Mouse (Mus musculus) heart, postnatal 0 days (tissue): Measurements from ENCODE around the gene Npr1. TPM values are rescaled to one million over a fixed set of nuclear protein-coding genes. Genes with fewer than 3 reads are reported as not detected.
A peak's percentile ranks its signal among the peaks of the same experiment; 100 is the strongest.

Experiments used
- ATAC-seq: fragments of 200-750 bp; cut with Nextera tagmentation; 2 replicates; pipeline ENCODE4 v1.8.0; 2017; ENCODE audit warnings: low read depth, moderate number of reproducible peaks, moderate library complexity; ENCODE audit not compliant: insufficient read depth
- DNase-seq: peaks from one replicate; pipeline ENCODE4 v3.0.0-alpha.2; 2016; ENCODE audit warnings: low spot score
- H3K27ac ChIP-seq: fragments of 300-500 bp; sonication (generic); 2 replicates; pipeline ENCODE4 v1.5.1; 2014; ENCODE audit warnings: low read depth, mild to moderate bottlenecking
- H3K27me3 ChIP-seq: fragments of 300-500 bp; sonication (generic); 2 replicates; pipeline ENCODE4 v1.6.1; 2014; ENCODE audit warnings: low read length, mixed read lengths; ENCODE audit not compliant: control insufficient read depth, insufficient read depth
- H3K36me3 ChIP-seq: fragments of 300-500 bp; sonication (generic); replicated peaks from 2 replicates; pipeline ENCODE4 v1.6.1; 2014; ENCODE audit warnings: low read length, mixed read lengths; ENCODE audit not compliant: control insufficient read depth, insufficient read depth
- H3K4me1 ChIP-seq: fragments of 300-500 bp; sonication (generic); 2 replicates; pipeline ENCODE4 v1.6.1; 2014; ENCODE audit warnings: antibody characterized with exemption; ENCODE audit not compliant: control insufficient read depth, insufficient read depth
- H3K4me2 ChIP-seq: fragments of 300-500 bp; sonication (generic); 2 replicates; pipeline ENCODE4 v1.6.1; 2014; ENCODE audit warnings: low read depth, mild to moderate bottlenecking, low read length, moderate library complexity
- H3K4me3 ChIP-seq: fragments of 300-500 bp; sonication (generic); 2 replicates; pipeline ENCODE4 v1.5.1; 2014; ENCODE audit warnings: low read depth, low read length
- H3K9ac ChIP-seq: fragments of 300-500 bp; sonication (generic); replicated peaks from 2 replicates; pipeline ENCODE4 v1.6.1; 2014; ENCODE audit warnings: low read depth, low read length, mixed read lengths
- H3K9me3 ChIP-seq: fragments of 300-500 bp; sonication (generic); replicated peaks from 2 replicates; pipeline ENCODE4 v1.6.1; 2016; ENCODE audit warnings: low read length; ENCODE audit not compliant: control insufficient read depth
- CTCF ChIP-seq: IDR thresholded peaks from 2 replicates; pipeline ENCODE4 v1.5.1; 2016; ENCODE audit warnings: antibody characterized with exemption, control low read depth, low read depth
- EP300 ChIP-seq: IDR thresholded peaks from 2 replicates; pipeline ENCODE4 v1.6.1; 2016; ENCODE audit warnings: antibody characterized with exemption, low read depth
- WGBS: fragments of 180-500 bp; shearing (Covaris S2); extraction: QIAGEN DNeasy Blood & Tissue Kit; methylation state at CpG from one replicate; pipeline ENCODE4 v1.1.7; 2014; 5-methylcytosine and 5-hydroxymethylcytosine counted together
- polyA plus RNA-seq: library from polyadenylated mRNA; unstranded; fragments of >200 nt; fragmentation: Nextera tagmentation; extraction: Ambion mirVana; gene quantifications from 2 replicates; pipeline ENCODE4 v1.2.1, GENCODE M21; 2015
- total RNA-seq: library from RNA; depleted of rRNA; stranded (reverse); fragments of >200 nt; gene quantifications from 2 replicates; pipeline ENCODE4 v1.2.3, GENCODE M21; 2014; ENCODE audit warnings: low replicate concordance

The Npr1 gene
- total and polyA plus RNA-seq, 2 experiments from 2014 or later, result 11.2 to 30.9 TPM

DNA sequence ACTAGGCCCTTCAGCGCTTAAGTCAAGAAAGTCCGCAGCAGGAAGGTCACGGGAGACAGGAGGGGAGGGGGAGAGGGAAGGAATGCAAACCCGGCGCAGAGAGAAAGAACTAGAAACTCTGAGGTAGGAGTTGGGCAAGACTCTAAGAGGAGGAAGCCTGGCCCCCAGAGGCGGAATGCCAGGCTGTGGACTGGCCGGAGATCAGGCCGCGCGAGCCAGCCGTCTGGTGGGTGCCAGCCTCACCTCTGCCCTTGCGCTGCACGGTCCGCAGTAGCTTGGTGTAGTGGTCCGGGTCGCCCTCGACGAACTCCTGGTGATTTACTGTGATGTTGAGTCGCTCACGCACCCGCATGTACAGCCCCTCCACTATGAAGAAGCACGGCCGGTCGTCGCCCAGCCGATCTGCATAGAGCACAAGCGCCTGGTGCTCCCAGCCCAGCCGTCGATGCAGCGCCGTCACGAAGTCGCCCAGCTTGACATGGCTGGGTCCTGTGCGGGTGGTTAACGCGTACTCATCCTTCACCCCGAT lies 1.1 kb downstream of the Npr1 start:
- DNase-seq (no peak), ATAC-seq (peak; percentile 10; the same call in 1 of the 2 replicates)
- Histone ChIP-seq H3K27me3 (peaks cover 17% of the 10 kb centered on the region), H3K9ac (peak overlapping the region; percentile 47), H3K27ac (peak overlapping the region; percentile 66; the same call in 1 of the 2 replicates), H3K36me3 (no peaks in the 10 kb centered on the region), H3K4me2 (peak overlapping the region; percentile 82), H3K9me3 (no peaks in the 10 kb centered on the region), H3K4me3 (peak overlapping the region; percentile 62), H3K4me1 (no peaks in the 10 kb centered on the region)
- no peak for TF ChIP-seq CTCF
- TF ChIP-seq EP300, result no peak
- WGBS, result 12% methylated on average over 37 of the region's 37 CpGs

DNA sequence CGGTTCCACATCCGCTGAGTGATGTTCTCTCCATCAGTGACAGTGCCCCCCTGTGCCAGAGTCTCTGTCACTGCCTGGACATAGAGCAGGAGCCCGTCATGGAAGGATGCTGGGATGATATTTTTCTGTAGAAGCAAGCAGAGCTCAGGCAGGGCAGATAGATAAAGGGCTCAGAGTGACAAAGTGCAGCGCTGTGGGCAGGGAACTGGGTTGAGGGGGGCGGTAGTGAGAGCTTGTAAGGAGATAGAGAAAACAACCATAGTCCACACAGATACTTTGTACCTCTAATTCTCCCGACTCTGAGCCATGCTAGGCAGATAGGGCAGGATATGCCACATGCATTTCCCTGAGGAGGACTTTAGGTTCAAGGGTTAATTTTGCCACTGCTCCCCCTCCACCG lies 3.1 kb downstream of the Npr1 start:
- Histone ChIP-seq H3K4me3 (peak overlapping the region; percentile 2; the same call in 1 of the 2 replicates), H3K4me1 (no peaks in the 10 kb centered on the region), H3K27me3 (peaks cover 17% of the 10 kb centered on the region), H3K9ac (peak overlapping the region; percentile 13; the same call in 1 of the 2 replicates), H3K9me3 (no peaks in the 10 kb centered on the region), H3K36me3 (no peaks in the 10 kb centered on the region), H3K4me2 (peak overlapping the region; percentile 82), H3K27ac (no peak overlapping the region)
- TF ChIP-seq CTCF, result peak; percentile 8; the same call in 1 of the 2 replicates
- no peak for TF ChIP-seq EP300
- no peak for DNase-seq
- 18% methylated on average over 7 of the region's 7 CpGs for WGBS
- ATAC-seq, result no peak

DNA sequence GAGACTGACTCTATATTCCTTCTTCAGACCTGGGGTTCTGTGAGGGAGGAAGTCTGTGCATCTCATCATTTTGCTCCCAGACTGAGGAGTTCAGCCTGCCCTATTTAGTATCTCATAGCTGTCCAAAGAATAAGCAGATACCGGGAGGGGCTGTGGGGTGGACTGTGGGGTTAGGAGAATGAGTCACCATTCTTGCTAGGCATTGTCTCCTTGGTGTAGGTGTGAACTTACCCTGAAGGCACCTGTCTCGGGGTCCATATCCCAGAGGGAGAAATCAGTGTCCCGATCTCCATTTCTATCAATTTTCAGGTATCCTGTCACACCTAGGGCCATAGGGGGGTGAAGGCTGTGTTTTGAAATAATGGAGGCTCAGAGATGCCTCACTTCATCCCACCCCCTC lies 3.7 kb downstream of the Npr1 start:
- ATAC-seq (no peak), DNase-seq (no peak)
- Histone ChIP-seq H3K9ac (no peak overlapping the region), H3K4me2 (no peak overlapping the region), H3K36me3 (peaks cover 3% of the 10 kb centered on the region; the same call in 1 of the 2 replicates), H3K9me3 (no peaks in the 10 kb centered on the region), H3K27ac (no peak overlapping the region), H3K4me1 (no peaks in the 10 kb centered on the region), H3K4me3 (no peak overlapping the region), H3K27me3 (peaks cover 17% of the 10 kb centered on the region)
- WGBS, result 78% methylated on average over 3 of the region's 3 CpGs
- no peak for TF ChIP-seq EP300
- TF ChIP-seq CTCF, result no peak

DNA sequence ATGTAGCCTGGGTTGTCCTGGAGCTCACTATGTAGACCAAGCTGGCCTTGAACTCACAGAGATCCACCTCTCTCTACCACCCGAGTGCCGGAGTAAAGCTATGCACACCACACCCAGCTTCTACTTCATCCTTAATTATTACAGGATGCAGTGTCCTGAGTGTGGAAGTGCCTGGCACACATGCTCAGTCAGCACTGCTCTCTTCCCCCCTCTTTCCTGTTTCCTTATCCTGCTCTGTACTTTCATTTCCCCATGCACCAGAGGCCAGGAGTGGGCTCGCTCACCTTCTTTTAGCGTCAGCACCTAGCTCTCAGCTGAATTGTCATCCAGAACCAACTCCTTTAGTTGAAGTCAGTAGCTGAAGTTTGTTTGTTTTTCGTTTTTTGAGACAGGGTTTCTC lies 5.4 kb downstream of the Npr1 start:
- Histone ChIP-seq H3K9me3 (no peaks in the 10 kb centered on the region), H3K4me3 (no peak overlapping the region), H3K36me3 (peaks cover 18% of the 10 kb centered on the region; the same call in 1 of the 2 replicates), H3K9ac (no peak overlapping the region), H3K4me2 (no peak overlapping the region), H3K27me3 (peaks cover 17% of the 10 kb centered on the region), H3K4me1 (no peaks in the 10 kb centered on the region), H3K27ac (no peak overlapping the region)
- 56% methylated on average over 5 of the region's 5 CpGs for WGBS
- DNase-seq (no peak), ATAC-seq (no peak)
- TF ChIP-seq CTCF (no peak), EP300 (no peak)

DNA sequence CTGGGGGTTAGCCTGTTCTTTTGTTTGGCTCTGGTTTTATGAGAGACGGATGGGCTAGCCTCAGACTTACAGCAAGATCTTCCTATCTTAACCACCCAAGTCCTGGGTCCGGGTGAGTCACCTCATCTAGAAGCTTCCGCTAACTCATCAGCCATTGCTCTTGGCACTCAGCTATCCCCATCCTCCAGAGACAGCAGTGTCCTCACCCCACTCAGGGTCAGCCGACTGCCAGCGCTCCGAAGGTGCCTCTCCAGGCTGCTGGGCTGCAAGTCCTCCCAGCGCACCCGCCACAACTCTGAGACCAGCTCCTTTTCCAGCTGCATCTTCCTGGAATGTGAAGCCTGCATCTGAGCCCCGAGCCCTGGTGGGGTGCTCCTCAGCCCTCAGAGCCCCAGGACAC lies 5.9 kb downstream of the Npr1 start:
- no peak for ATAC-seq
- no peak overlapping the region for H3K27ac ChIP-seq
- peaks cover 13% of the 10 kb centered on the region for H3K27me3 ChIP-seq
- H3K9me3 ChIP-seq, result no peaks in the 10 kb centered on the region
- peaks cover 19% of the 10 kb centered on the region; the same call in 1 of the 2 replicates for H3K36me3 ChIP-seq
- TF ChIP-seq EP300, result no peak
- no peak for TF ChIP-seq CTCF
- no peak overlapping the region for H3K4me3 ChIP-seq
- no peak overlapping the region for H3K4me2 ChIP-seq
- no peak for DNase-seq
- WGBS, result 72% methylated on average over 9 of the region's 9 CpGs
- no peak overlapping the region for H3K9ac ChIP-seq
- H3K4me1 ChIP-seq, result no peaks in the 10 kb centered on the region

DNA sequence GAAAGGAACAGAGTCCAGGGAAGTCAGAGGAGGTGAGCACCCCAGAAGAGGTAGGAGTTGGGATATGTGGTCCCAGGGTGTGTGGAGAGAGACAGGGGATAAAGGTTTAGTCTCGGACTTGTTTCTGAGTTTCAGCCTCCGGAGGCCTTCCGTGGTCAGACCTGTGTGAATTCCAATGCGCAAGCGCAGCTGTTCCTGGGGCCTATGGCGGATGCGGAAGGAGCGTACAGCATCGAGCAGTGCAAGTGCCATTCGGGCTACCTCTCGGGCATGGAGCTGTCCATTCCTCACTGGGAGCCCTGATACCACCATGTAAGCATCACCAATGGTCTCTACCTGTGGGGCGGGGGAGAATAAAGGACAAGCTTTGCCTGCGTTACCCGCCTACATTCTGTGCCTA lies 10.7 kb downstream of the Npr1 start:
- H3K27me3 ChIP-seq, result no peaks in the 10 kb centered on the region
- peaks cover 23% of the 10 kb centered on the region; the same call in 1 of the 2 replicates for H3K36me3 ChIP-seq
- no peak overlapping the region for H3K4me3 ChIP-seq
- H3K27ac ChIP-seq, result no peak overlapping the region
- WGBS, result 88% methylated on average over 14 of the region's 14 CpGs
- no peak overlapping the region for H3K4me2 ChIP-seq
- H3K9ac ChIP-seq, result no peak overlapping the region
- no peak for ATAC-seq
- H3K4me1 ChIP-seq, result peaks cover 6% of the 10 kb centered on the region; the same call in 1 of the 2 replicates
- no peak for DNase-seq
- no peaks in the 10 kb centered on the region for H3K9me3 ChIP-seq
- no peak for TF ChIP-seq CTCF
- no peak for TF ChIP-seq EP300
